Mouse (Mus musculus): Measurements from ENCODE around the gene Ackr4. TPM values are rescaled to one million over a fixed set of nuclear protein-coding genes. Genes with fewer than 3 reads are reported as not detected.

The Ackr4 gene
- polyA plus RNA-seq, 1 experiment = not detected

DNA sequence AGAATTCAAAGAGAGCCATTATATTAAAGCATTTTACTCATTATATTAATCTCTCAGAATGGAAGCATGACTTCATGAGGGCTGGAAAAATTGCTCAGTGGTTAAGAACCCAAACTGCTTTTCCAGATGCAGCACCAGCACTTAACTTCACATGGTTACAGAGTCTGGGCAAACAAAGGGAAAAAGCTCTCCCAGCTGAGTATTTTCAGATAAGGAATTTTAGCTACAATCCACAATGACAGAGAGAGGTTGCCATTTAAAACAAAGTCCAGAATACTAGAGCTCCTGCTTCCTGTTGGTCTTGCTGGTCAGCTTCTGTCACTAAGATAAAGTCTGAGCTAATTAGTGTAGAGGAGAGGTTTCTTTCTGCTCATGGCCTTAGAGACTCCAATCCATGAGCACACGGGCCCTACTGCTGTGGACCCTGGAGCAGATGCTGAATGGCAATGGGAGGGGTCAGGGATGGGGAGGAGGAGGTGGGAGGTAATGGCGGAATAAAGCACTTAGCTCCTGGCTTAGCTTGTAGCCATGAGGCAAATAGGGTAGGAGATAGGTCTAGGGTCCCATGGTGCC, 18.1 kb downstream of the Ackr4 start:
- TF ChIP-seq FLI1 (IDR thresholded peaks at IDR 0.05; ENCODE audit: low read length) (no peak), GATA1 (IDR thresholded peaks at IDR 0.05; ENCODE audit: borderline replicate concordance, low read length) (no peak)
- Histone ChIP-seq H3K4me3 (replicated peaks) (peak overlapping the region; percentile 43), H3K4me1 (peaks cover 25% of the 10 kb centered on the region), H3K9me3 (peaks cover 3% of the 10 kb centered on the region; the same call in 1 of the 2 replicates), H3K27me3 (replicated peaks) (no peaks in the 10 kb centered on the region), H3K36me3 (replicated peaks; ENCODE audit: low read length) (peaks cover 16% of the 10 kb centered on the region)

GRCm38 (mm10) chr9:104107482-104107881, 19.3 kb downstream of the Ackr4 start:
- TF ChIP-seq FLI1 (IDR thresholded peaks at IDR 0.05; ENCODE audit: low read length) = no peak
- TF ChIP-seq GATA1 (IDR thresholded peaks at IDR 0.05; ENCODE audit: borderline replicate concordance, low read length) = no peak
- Histone ChIP-seq H3K36me3 (replicated peaks; ENCODE audit: low read length) (peaks cover 15% of the 10 kb centered on the region), H3K27me3 (replicated peaks) (no peaks in the 10 kb centered on the region), H3K4me1 (peaks cover 29% of the 10 kb centered on the region), H3K4me3 (replicated peaks) (no peak overlapping the region), H3K9me3 (peaks cover 3% of the 10 kb centered on the region; the same call in 1 of the 2 replicates)

- Histone ChIP-seq H3K4me3 (replicated peaks) (no peak overlapping the region), H3K27me3 (replicated peaks) (no peaks in the 10 kb centered on the region), H3K9me3 (peaks cover 3% of the 10 kb centered on the region; the same call in 1 of the 2 replicates), H3K36me3 (replicated peaks; ENCODE audit: low read length) (peaks cover 15% of the 10 kb centered on the region), H3K4me1 (peaks cover 34% of the 10 kb centered on the region)
- no peak for TF ChIP-seq GATA1 (IDR thresholded peaks at IDR 0.05; ENCODE audit: borderline replicate concordance, low read length)
- no peak for TF ChIP-seq FLI1 (IDR thresholded peaks at IDR 0.05; ENCODE audit: low read length)
These were observed 19.8 kb downstream of the Ackr4 start for GRCm38 (mm10) chr9:104106930-104107329.

DNA sequence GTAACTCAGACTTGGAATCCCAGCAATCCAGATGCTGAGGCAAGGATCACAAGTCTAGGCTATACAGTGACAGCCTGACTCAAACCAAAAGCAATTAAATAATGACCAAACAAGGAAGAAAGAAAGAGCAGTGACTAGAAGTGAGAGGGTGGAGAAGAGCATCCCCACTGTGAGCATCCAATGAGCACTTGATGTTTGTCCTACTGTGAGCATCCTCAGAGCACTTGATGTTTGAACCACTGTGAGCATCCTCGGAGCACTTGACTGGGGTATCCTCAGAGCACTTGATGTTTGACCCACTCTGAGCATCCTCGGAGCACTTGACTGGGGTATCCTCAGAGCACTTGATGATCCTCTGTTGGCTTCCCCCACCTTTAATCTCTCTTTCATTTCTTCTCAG, 21.7 kb downstream of the Ackr4 start:
- TF ChIP-seq FLI1 (IDR thresholded peaks at IDR 0.05; ENCODE audit: low read length) (no peak), GATA1 (IDR thresholded peaks at IDR 0.05; ENCODE audit: borderline replicate concordance, low read length) (no peak)
- Histone ChIP-seq H3K27me3 (replicated peaks) (no peaks in the 10 kb centered on the region), H3K4me3 (replicated peaks) (no peak overlapping the region), H3K9me3 (peaks cover 3% of the 10 kb centered on the region; the same call in 1 of the 2 replicates), H3K4me1 (peaks cover 36% of the 10 kb centered on the region), H3K36me3 (replicated peaks; ENCODE audit: low read length) (peaks cover 23% of the 10 kb centered on the region)

DNA sequence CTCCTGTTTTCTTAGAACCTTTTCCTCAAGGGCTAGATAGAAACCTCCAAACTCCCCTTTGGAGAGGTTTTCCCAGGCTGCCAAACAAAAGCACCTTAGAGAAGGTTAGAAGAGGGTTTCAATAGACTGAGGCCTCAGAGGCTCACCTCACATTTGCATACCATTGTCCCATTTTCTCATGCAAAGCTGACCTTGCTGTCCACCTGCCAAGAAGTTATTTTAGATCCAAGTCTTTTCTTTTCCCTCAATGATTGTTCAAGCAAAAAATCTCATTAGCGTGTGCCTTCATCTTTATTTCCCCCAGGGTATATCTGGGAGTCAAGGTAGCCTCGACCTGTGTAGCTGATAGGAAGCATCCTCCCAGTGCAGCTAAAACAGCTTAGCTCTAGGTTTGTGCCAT, 23.8 kb downstream of the Ackr4 start:
- Histone ChIP-seq H3K9me3 (no peaks in the 10 kb centered on the region), H3K36me3 (replicated peaks; ENCODE audit: low read length) (peaks cover 35% of the 10 kb centered on the region), H3K4me1 (peaks cover 31% of the 10 kb centered on the region), H3K4me3 (replicated peaks) (no peak overlapping the region), H3K27me3 (replicated peaks) (no peaks in the 10 kb centered on the region)
- TF ChIP-seq FLI1 (IDR thresholded peaks at IDR 0.05; ENCODE audit: low read length) (no peak), GATA1 (IDR thresholded peaks at IDR 0.05; ENCODE audit: borderline replicate concordance, low read length) (no peak)

DNA sequence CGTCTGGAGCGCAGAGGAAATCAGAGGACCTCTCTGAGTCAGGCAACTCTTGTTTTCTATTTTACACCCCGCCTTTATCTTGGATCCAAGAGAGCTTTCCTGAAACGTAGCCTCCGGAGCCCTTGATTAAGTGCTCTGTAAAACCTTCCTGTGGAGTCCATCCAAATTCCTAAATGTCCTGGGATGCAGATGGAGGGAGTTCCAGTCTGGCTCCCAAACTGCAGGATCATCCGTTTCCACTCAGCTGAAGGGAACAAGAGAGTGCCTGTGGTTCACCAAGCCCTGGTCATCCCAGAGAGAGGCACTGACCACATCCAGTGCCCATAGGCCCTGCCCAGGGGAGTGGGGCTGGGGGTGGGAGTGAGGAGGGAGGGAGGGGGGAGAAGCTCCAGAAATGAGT, 24.4 kb downstream of the Ackr4 start:
- H3K27me3 ChIP-seq (replicated peaks) = no peaks in the 10 kb centered on the region
- H3K9me3 ChIP-seq = no peaks in the 10 kb centered on the region
- peaks cover 37% of the 10 kb centered on the region for H3K36me3 ChIP-seq (replicated peaks; ENCODE audit: low read length)
- no peak overlapping the region for H3K4me3 ChIP-seq (replicated peaks)
- H3K4me1 ChIP-seq = peaks cover 27% of the 10 kb centered on the region
- TF ChIP-seq FLI1 (IDR thresholded peaks at IDR 0.05; ENCODE audit: low read length) = no peak
- TF ChIP-seq GATA1 (IDR thresholded peaks at IDR 0.05; ENCODE audit: borderline replicate concordance, low read length) = no peak

DNA sequence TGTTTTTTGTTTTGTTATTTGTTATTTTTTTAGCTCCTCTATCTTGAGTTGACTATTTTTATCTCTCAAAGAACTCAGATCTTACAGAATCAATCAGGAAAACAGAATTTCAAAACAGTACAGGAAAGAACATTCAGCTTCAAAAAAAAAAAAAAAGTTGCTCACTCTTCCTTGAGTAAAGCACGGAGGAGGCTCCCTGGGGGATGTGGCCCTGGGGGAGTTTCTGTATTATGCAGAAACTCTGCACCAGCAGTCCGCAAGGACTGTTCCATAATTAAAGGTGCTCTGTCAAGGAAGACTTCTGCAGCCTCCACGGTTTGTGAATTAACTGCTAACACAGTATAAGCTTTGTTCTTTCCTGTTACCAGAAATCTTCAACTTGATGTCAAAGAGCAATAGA, 25.3 kb downstream of the Ackr4 start:
- Histone ChIP-seq H3K4me1 (peaks cover 26% of the 10 kb centered on the region), H3K4me3 (replicated peaks) (no peak overlapping the region), H3K9me3 (no peaks in the 10 kb centered on the region), H3K36me3 (replicated peaks; ENCODE audit: low read length) (peaks cover 42% of the 10 kb centered on the region), H3K27me3 (replicated peaks) (no peaks in the 10 kb centered on the region)
- no peak for TF ChIP-seq FLI1 (IDR thresholded peaks at IDR 0.05; ENCODE audit: low read length)
- TF ChIP-seq GATA1 (IDR thresholded peaks at IDR 0.05; ENCODE audit: borderline replicate concordance, low read length) = no peak

DNA sequence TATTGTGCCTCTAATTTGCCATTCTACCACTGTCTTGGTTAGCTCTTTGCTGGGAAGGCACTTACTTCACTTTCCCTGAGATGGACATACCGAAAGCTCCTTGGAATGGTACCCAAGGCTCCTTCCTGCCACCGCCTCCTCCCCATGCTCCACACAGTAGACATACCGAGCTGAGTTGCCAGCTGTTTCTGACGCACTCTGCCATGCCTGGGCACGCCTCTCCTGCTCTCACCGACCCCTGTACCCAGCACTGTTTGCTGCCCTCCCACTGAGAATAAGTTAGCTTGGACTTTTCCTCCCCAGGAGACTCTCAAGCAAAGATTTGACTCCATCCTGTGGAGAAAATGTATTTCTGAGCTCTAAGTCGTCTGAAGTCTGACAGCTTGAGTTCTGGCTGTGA, 25.9 kb downstream of the Ackr4 start:
- Histone ChIP-seq H3K27me3 (replicated peaks) (no peaks in the 10 kb centered on the region), H3K4me3 (replicated peaks) (no peak overlapping the region), H3K36me3 (replicated peaks; ENCODE audit: low read length) (peaks cover 45% of the 10 kb centered on the region), H3K4me1 (peaks cover 23% of the 10 kb centered on the region), H3K9me3 (no peaks in the 10 kb centered on the region)
- TF ChIP-seq FLI1 (IDR thresholded peaks at IDR 0.05; ENCODE audit: low read length) (no peak), GATA1 (IDR thresholded peaks at IDR 0.05; ENCODE audit: borderline replicate concordance, low read length) (no peak)

DNA sequence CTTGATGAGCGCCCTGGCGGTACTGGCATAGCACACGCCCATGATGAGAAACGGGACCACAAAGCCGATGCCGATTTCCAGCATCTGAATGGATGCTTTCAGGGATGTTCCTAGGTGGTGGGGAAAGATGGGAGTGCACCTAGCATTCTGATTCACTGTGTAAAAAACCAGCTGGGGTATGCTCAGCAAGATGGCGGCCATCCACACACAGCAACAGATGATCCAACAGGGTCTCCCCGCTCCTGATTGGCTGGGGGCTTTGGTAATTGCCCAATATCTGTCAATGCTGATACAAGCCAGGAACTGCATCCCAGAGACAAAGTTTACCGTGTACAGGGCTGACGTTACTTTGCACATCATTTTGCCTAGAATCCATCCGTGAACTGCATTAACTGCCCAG, 27.7 kb downstream of the Ackr4 start:
- H3K9me3 ChIP-seq = no peaks in the 10 kb centered on the region
- H3K4me3 ChIP-seq (replicated peaks) = no peak overlapping the region
- H3K36me3 ChIP-seq (replicated peaks; ENCODE audit: low read length) = peaks cover 60% of the 10 kb centered on the region
- TF ChIP-seq GATA1 (IDR thresholded peaks at IDR 0.05; ENCODE audit: borderline replicate concordance, low read length) = no peak
- no peak for TF ChIP-seq FLI1 (IDR thresholded peaks at IDR 0.05; ENCODE audit: low read length)
- no peaks in the 10 kb centered on the region for H3K27me3 ChIP-seq (replicated peaks)
- H3K4me1 ChIP-seq = peaks cover 22% of the 10 kb centered on the region

- no peaks in the 10 kb centered on the region for H3K27me3 ChIP-seq (replicated peaks)
- H3K4me3 ChIP-seq (replicated peaks) = no peak overlapping the region
- H3K4me1 ChIP-seq = peaks cover 23% of the 10 kb centered on the region
- TF ChIP-seq FLI1 (IDR thresholded peaks at IDR 0.05; ENCODE audit: low read length) (no peak), GATA1 (IDR thresholded peaks at IDR 0.05; ENCODE audit: borderline replicate concordance, low read length) (no peak)
- H3K36me3 ChIP-seq (replicated peaks; ENCODE audit: low read length) = peaks cover 59% of the 10 kb centered on the region
- H3K9me3 ChIP-seq = no peaks in the 10 kb centered on the region
These were observed 28.5 kb downstream of the Ackr4 start for GRCm38 (mm10) chr9:104098256-104098655.

Data from megakaryocyte, embryonic 14.5 days (primary cell).